Mouse (Mus musculus): ENCODE data around the gene Rbm39. TPM values are rescaled to one million over a fixed set of nuclear protein-coding genes. Genes with fewer than 3 reads are reported as not detected.

Gene Rbm39
- polyA plus RNA-seq (2012; ENCODE audit: insufficient read depth, insufficient read length, missing spikeins): 113 and 143 TPM in 2 replicates

DNA sequence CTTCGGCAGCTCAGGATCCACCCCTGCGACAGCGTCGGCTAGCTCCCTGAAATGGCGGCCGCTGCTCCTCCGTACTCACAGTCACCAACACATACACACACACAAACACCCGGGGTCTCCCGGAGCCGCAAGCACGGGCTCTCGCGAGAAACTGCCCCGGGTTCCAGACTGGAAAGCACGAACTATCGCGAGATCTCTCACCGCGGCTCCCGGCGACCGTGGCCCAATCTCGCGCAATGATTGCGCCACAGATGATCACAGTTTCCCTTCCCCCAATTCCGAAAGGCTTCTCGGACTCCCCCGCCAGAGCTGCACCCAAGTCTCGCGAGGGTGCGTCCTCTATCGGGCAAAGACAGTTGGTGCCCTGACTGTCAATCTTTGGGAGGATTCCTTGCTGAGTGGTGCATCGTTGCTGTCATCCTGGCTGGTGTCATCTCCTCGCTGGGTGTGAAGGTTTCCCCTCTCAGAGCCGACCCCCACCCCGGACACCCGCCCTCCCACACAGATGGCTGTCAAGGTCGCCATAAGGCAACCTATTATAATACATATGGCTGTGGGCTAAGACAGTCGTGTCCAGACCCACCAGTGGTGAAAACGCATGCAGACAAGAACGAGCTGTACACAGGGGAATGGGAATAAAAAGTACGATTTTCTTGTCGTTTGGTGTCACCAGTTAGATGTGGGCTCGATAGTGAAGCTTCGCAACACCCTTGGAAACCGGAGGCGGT, at the start of gene Rbm39:
Gene Rbm39, minus strand, starts transcription at position 145 of the 728 bp plus-strand sequence.
- Histone ChIP-seq H3K4me1 (ENCODE audit: control insufficient read depth, insufficient read depth, insufficient read length, low read length) (peaks cover 9% of the 10 kb centered on the region; the same call in 1 of the 2 replicates), H3K27ac (replicated peaks; ENCODE audit: low read depth, low read length) (peak within 1 kb of the TSS; percentile 100), H3K4me3 (ENCODE audit: insufficient read depth, low read depth, low read length) (peak within 1 kb of the TSS; percentile 100)

GRCm38 (mm10) chr2:156229171-156229570, 49.1 kb upstream of the Rbm39 start:
- Histone ChIP-seq H3K4me1 (ENCODE audit: control insufficient read depth, insufficient read depth, insufficient read length, low read length) (peaks cover 5% of the 10 kb centered on the region; the same call in 1 of the 2 replicates), H3K27ac (replicated peaks; ENCODE audit: low read depth, low read length) (no peak overlapping the region), H3K4me3 (ENCODE audit: insufficient read depth, low read depth, low read length) (no peak overlapping the region)

GRCm38 (mm10) chr2:156227689-156228088, 47.7 kb upstream of the Rbm39 start:
- Histone ChIP-seq H3K27ac (replicated peaks; ENCODE audit: low read depth, low read length) (no peak overlapping the region), H3K4me1 (ENCODE audit: control insufficient read depth, insufficient read depth, insufficient read length, low read length) (no peaks in the 10 kb centered on the region), H3K4me3 (ENCODE audit: insufficient read depth, low read depth, low read length) (no peak overlapping the region)

DNA sequence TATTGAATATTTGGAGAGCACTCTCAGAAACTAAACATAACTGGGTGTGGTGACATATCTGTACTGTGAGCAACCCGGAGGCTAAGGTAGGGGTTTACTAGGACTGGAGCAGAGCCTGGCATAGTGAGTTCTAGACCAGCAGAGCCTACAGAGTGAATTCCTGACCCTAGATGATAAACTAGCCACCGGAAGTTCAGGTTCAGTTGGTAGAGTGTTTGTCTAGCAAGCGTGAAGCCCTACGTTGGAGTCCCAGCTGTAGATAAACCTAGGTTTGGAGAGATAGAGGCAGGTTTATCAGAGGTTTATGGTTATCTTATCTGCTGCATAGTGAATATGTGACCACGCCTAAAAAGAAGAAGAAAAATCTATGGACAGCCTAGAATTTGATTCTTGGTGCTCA, 44.0 kb upstream of the Rbm39 start:
- Histone ChIP-seq H3K4me1 (ENCODE audit: control insufficient read depth, insufficient read depth, insufficient read length, low read length) (no peaks in the 10 kb centered on the region), H3K4me3 (ENCODE audit: insufficient read depth, low read depth, low read length) (no peak overlapping the region), H3K27ac (replicated peaks; ENCODE audit: low read depth, low read length) (no peak overlapping the region)

GRCm38 (mm10) chr2:156222100-156222499, 42.1 kb upstream of the Rbm39 start:
- Histone ChIP-seq H3K4me1 (ENCODE audit: control insufficient read depth, insufficient read depth, insufficient read length, low read length) (no peaks in the 10 kb centered on the region), H3K4me3 (ENCODE audit: insufficient read depth, low read depth, low read length) (no peak overlapping the region), H3K27ac (replicated peaks; ENCODE audit: low read depth, low read length) (no peak overlapping the region)

GRCm38 (mm10) chr2:156217786-156218185, 37.7 kb upstream of the Rbm39 start:
- Histone ChIP-seq H3K4me3 (ENCODE audit: insufficient read depth, low read depth, low read length) (no peak overlapping the region), H3K27ac (replicated peaks; ENCODE audit: low read depth, low read length) (no peak overlapping the region), H3K4me1 (ENCODE audit: control insufficient read depth, insufficient read depth, insufficient read length, low read length) (no peaks in the 10 kb centered on the region)

DNA sequence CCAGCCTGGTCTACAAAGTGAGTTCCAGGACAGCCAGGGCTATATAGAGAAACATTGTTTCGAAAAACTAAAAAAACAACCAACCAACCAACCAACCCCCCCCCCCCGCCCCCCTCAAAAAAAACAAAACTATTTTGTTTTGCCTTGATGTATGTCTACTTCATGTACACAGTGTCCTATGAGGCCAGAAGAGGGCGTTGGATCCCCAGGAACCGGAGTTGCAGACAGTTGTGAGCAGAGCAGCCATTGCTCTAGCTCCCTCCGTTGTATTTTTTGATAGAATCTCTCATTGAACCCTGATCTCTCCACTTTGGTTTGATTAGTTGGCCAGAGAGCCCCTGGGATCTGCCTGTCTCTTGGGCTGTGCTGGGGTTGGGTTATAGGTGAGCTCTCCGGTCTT, 23.9 kb upstream of the Rbm39 start:
- no peak overlapping the region for H3K4me3 ChIP-seq (ENCODE audit: insufficient read depth, low read depth, low read length)
- H3K4me1 ChIP-seq (ENCODE audit: control insufficient read depth, insufficient read depth, insufficient read length, low read length): peaks cover 20% of the 10 kb centered on the region
- H3K27ac ChIP-seq (replicated peaks; ENCODE audit: low read depth, low read length): 0 out of 2 replicates have a peak overlapping the region, but pooled peaks have one; percentile 5

GRCm38 (mm10) chr2:156202848-156203437, 22.9 kb upstream of the Rbm39 start:
- Histone ChIP-seq H3K27ac (replicated peaks; ENCODE audit: low read depth, low read length) (peak overlapping the region; percentile 77), H3K4me3 (ENCODE audit: insufficient read depth, low read depth, low read length) (no peak overlapping the region), H3K4me1 (ENCODE audit: control insufficient read depth, insufficient read depth, insufficient read length, low read length) (peaks cover 25% of the 10 kb centered on the region)

DNA sequence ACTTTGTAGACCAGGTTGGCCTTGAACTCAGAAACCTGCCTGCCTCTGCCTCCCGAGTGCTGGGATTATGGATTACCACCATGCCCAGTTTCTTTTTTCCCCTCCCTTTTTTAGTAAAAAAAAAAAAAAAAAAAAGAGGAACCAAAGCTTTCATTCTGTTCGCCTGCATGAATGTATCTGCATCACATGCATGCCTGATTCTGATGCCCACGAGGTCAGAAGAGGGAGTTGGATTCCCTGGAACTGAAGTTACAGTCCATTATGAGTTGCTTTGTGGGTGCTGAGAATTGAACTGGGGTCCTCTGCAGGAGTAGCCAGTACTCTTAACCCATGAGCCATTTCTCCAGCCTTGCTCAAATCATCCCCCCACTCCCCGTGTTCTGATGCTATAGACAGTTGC, 21.4 kb upstream of the Rbm39 start:
- H3K4me1 ChIP-seq (ENCODE audit: control insufficient read depth, insufficient read depth, insufficient read length, low read length): peaks cover 25% of the 10 kb centered on the region
- peak overlapping the region; percentile 27; the same call in 1 of the 2 replicates for H3K27ac ChIP-seq (replicated peaks; ENCODE audit: low read depth, low read length)
- H3K4me3 ChIP-seq (ENCODE audit: insufficient read depth, low read depth, low read length): no peak overlapping the region

- Histone ChIP-seq H3K27ac (replicated peaks; ENCODE audit: low read depth, low read length) (peak overlapping the region; percentile 82), H3K4me3 (ENCODE audit: insufficient read depth, low read depth, low read length) (no peak overlapping the region), H3K4me1 (ENCODE audit: control insufficient read depth, insufficient read depth, insufficient read length, low read length) (peaks cover 28% of the 10 kb centered on the region)
These were observed 19.9 kb upstream of the Rbm39 start for GRCm38 (mm10) chr2:156199944-156200343.

GRCm38 (mm10) chr2:156197129-156197911, 17.3 kb upstream of the Rbm39 start:
- peaks cover 21% of the 10 kb centered on the region for H3K4me1 ChIP-seq (ENCODE audit: control insufficient read depth, insufficient read depth, insufficient read length, low read length)
- H3K4me3 ChIP-seq (ENCODE audit: insufficient read depth, low read depth, low read length): peak overlapping the region; percentile 79
- H3K27ac ChIP-seq (replicated peaks; ENCODE audit: low read depth, low read length): peak overlapping the region; percentile 58

GRCm38 (mm10) chr2:156196302-156197128, 16.5 kb upstream of the Rbm39 start, which contains the start of gene Phf20:
Gene Phf20 (plus strand): TSS chr2:156196466.
- Histone ChIP-seq H3K27ac (replicated peaks; ENCODE audit: low read depth, low read length) (peak within 1 kb of the TSS; percentile 92), H3K4me1 (ENCODE audit: control insufficient read depth, insufficient read depth, insufficient read length, low read length) (peaks cover 21% of the 10 kb centered on the region), H3K4me3 (ENCODE audit: insufficient read depth, low read depth, low read length) (peak within 1 kb of the TSS; percentile 88)

GRCm38 (mm10) chr2:156194571-156194970, 14.5 kb upstream of the Rbm39 start:
- peak overlapping the region; percentile 47 for H3K27ac ChIP-seq (replicated peaks; ENCODE audit: low read depth, low read length)
- peaks cover 19% of the 10 kb centered on the region for H3K4me1 ChIP-seq (ENCODE audit: control insufficient read depth, insufficient read depth, insufficient read length, low read length)
- H3K4me3 ChIP-seq (ENCODE audit: insufficient read depth, low read depth, low read length): no peak overlapping the region

DNA sequence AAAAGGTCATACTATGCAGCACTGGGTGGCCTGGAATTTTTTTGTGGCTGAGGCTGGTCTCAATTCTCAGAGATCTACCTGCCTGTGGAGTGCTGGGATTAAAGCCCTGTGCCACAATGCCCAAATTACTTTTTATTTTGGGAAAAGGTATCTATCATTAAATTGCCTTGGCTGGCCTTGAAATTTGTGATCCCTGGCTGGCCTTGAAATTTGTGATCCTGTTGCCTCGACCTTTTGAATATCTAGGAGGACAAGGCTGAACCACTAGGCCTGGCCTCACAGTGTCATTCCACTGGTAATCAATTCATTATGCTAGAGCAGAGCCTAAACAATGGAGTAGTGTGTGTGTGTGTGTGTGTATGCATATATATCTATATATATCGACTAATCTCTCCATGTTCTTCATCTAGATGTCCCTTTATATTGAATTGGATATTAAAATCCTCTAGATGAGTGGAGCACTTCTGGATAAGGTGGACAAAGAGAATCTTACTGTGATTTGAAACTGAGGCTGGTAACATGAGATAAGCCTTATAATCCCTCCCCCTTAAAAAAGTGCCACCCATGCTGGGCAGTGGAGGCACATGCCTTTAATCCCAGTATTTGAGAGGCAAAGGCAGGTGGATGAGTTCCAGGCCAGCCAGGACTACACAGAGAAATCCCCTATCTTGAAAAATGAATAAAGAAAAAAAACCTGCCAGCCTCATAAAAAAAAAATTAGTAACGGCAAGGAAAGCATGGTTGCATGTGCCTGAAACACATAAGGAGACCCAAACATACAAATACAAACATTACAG, 13.2 kb upstream of the Rbm39 start:
- Histone ChIP-seq H3K27ac (replicated peaks; ENCODE audit: low read depth, low read length) (no peak overlapping the region), H3K4me1 (ENCODE audit: control insufficient read depth, insufficient read depth, insufficient read length, low read length) (peaks cover 9% of the 10 kb centered on the region; the same call in 1 of the 2 replicates), H3K4me3 (ENCODE audit: insufficient read depth, low read depth, low read length) (no peak overlapping the region)
